Mouse (Mus musculus): ENCODE data around the gene Rdx. TPM values are rescaled to one million over a fixed set of nuclear protein-coding genes. Genes with fewer than 3 reads are reported as not detected.
A peak's percentile ranks its signal among the peaks of the same experiment; 100 is the strongest.

The Rdx gene
- total RNA-seq (2021), result 10 to 100 TPM; 59.7 to 67.2 TPM
- long read RNA-seq, experiment 1, full-length matches to known transcripts, result 36 of 72 reads
- long read RNA-seq, experiment 1, partial matches to known transcripts, result 9 of 72 reads
- long read RNA-seq, experiment 1, other reads (novel, unspliced or antisense), result 27 of 72 reads
- long read RNA-seq, experiment 2, full-length matches to known transcripts, result 45 of 90 reads
- long read RNA-seq, experiment 2, partial matches to known transcripts, result 4 of 90 reads
- long read RNA-seq, experiment 2, other reads (novel, unspliced or antisense), result 41 of 90 reads

- peak in 1 of 2 experiments; percentile 9 for DNase-seq (ENCODE audit: low spot score in 2 of 2)
These were observed at the start of gene Rdx for GRCm38 (mm10) chr9:52047129-52047820. Gene Rdx, plus strand, starts transcription at chr9:52047173.

GRCm38 (mm10) chr9:52003501-52003900 is 43.5 kb upstream of the Rdx start:
- no peak for DNase-seq (ENCODE audit: low spot score in 2 of 2)

GRCm38 (mm10) chr9:52007341-52007740 is 39.6 kb upstream of the Rdx start:
- no peak for DNase-seq (ENCODE audit: low spot score in 2 of 2)

GRCm38 (mm10) chr9:52008511-52008910 is 38.5 kb upstream of the Rdx start:
- no peak for DNase-seq (ENCODE audit: low spot score in 2 of 2)

GRCm38 (mm10) chr9:52012311-52012710 is 34.7 kb upstream of the Rdx start:
- no peak for DNase-seq (ENCODE audit: low spot score in 2 of 2)

GRCm38 (mm10) chr9:52012781-52013436 is 34.1 kb upstream of the Rdx start:
- no peak for DNase-seq (ENCODE audit: low spot score in 2 of 2)

GRCm38 (mm10) chr9:52013900-52014455 is 33.0 kb upstream of the Rdx start:
- no peak for DNase-seq (ENCODE audit: low spot score in 2 of 2)

GRCm38 (mm10) chr9:52017091-52017490 is 29.9 kb upstream of the Rdx start:
- DNase-seq (ENCODE audit: low spot score in 2 of 2), result no peak

GRCm38 (mm10) chr9:52017824-52018223 is 29.1 kb upstream of the Rdx start:
- DNase-seq (ENCODE audit: low spot score in 2 of 2), result no peak

GRCm38 (mm10) chr9:52018505-52018904 is 28.5 kb upstream of the Rdx start:
- no peak for DNase-seq (ENCODE audit: low spot score in 2 of 2)

GRCm38 (mm10) chr9:52027257-52028020 is 19.5 kb upstream of the Rdx start:
- DNase-seq (ENCODE audit: low spot score in 2 of 2), result no peak

GRCm38 (mm10) chr9:52028521-52029405 is 18.2 kb upstream of the Rdx start:
- peak in 1 of 2 experiments; percentile 10 for DNase-seq (ENCODE audit: low spot score in 2 of 2)

- DNase-seq (ENCODE audit: low spot score in 2 of 2), result no peak
These were observed 15.5 kb upstream of the Rdx start for GRCm38 (mm10) chr9:52031501-52031900.

- no peak for DNase-seq (ENCODE audit: low spot score in 2 of 2)
These were observed 9.5 kb upstream of the Rdx start for GRCm38 (mm10) chr9:52037493-52037892.

- no peak for DNase-seq (ENCODE audit: low spot score in 2 of 2)
These were observed 5.3 kb upstream of the Rdx start for GRCm38 (mm10) chr9:52041657-52042056.

GRCm38 (mm10) chr9:52046686-52047085 is 287 bp upstream of the Rdx start:
- DNase-seq (ENCODE audit: low spot score in 2 of 2), result no peak

GRCm38 (mm10) chr9:52047821-52048649 is 1.1 kb downstream of the Rdx start:
- peak; percentile 73 to 85 for DNase-seq (ENCODE audit: low spot score in 2 of 2)

GRCm38 (mm10) chr9:52048650-52049081 is 1.7 kb downstream of the Rdx start:
- peak; percentile 18 to 59 for DNase-seq (ENCODE audit: low spot score in 2 of 2)

GRCm38 (mm10) chr9:52049605-52050004 is 2.6 kb downstream of the Rdx start:
- no peak for DNase-seq (ENCODE audit: low spot score in 2 of 2)
